Mouse (Mus musculus) ovary, adult 18-20 months (tissue): ENCODE measurements at regions not wholly inside any gene's neighbourhood (a gene's known extent, or its start where the extent isn't known, plus 50 kb on each side); places are given as distances from the start of the nearest gene placed in this dataset.
"Not testable (repeated sequence)": the region's sequence is repeated elsewhere in the genome, so short reads cannot be mapped to it uniquely, and the experiment has no call there.

ENCODE experiments used
- DNase-seq: peaks from one replicate; pipeline ENCODE4 v3.0.0; 2022; ENCODE audit warnings: low spot score, mixed read lengths

DNA sequence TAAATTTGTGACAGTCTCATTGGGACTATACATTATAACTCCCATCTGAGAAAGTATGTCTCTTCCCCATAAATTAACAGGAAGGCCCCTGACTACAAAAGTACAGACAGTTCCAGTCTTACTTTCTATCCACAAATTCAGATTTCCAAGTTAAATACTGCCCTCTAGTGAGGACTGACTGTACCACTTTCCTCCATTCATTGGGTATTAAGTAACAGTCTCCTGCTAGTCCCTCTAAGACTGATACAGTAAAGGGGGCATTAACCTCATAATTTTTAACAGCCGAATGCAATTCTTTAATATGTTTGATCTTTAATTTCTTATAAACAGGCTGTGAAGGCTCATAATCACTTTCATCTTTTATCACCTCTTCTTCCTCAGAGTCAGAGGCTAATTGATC, 131.0 kb upstream of the Adcyap1 start:
- DNase-seq, result not testable (repeated sequence)

DNA sequence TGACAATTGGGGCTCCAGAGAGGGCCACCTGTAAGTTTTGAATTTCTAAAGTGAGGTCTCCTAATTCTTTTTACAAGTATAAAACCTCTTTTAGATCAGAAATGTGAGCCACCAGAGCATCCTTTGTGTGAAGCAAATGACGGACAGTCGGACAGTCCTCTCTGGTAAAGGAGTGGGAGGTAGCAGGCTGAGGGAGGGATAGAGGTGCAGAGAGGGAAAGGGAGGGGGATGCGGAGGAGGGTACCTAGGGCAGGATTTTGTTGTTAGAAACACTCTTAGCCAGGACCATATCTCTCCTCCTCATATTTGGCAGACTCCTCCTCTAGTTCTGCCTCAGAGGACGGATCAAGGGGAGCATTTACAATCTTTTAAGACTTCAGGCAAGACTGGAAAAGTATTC, 130.3 kb upstream of the Adcyap1 start:
- peak; percentile 8 for DNase-seq

GRCm38 (mm10) chr17:93084048-93084447, 114.8 kb upstream of the Adcyap1 start:
- DNase-seq, result no peak

GRCm38 (mm10) chr17:93104516-93104915, 94.3 kb upstream of the Adcyap1 start:
- DNase-seq, result no peak

GRCm38 (mm10) chr17:93140003-93140402, 58.8 kb upstream of the Adcyap1 start:
- no peak for DNase-seq

GRCm38 (mm10) chr17:93141125-93141524, 57.7 kb upstream of the Adcyap1 start:
- no peak for DNase-seq
